Mouse (Mus musculus) testis, postnatal 10 days (tissue): ENCODE results near the gene Rps26.

Experiments
- DNase-seq: peaks from one replicate; pipeline ENCODE4 v3.0.0; 2021; ENCODE audit warnings: low spot score

Gene Rps26

GRCm38 (mm10) chr10:128602470-128603128 lies 23.9 kb downstream of the Rps26 start:
- no peak for DNase-seq

DNA sequence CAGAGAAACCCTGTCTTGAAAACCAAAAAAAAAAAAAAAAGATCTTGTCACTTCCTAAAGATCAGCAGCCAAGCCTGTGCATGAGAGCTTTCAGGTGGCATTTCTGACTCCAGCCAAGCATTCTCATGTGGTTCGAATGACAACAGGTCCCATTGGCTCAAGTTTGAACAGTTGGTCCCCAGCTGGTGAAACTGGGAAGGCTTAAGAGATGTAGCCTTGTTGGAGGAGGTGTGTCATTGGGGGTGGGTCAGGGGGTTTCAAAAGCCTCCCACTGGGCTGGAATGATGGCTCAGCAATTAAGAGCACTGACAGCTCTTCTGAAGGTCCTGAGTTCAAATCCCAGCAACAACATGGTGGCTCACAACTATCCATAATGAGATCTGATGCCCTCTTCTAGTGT lies 25.0 kb downstream of the Rps26 start:
- no peak for DNase-seq

DNA sequence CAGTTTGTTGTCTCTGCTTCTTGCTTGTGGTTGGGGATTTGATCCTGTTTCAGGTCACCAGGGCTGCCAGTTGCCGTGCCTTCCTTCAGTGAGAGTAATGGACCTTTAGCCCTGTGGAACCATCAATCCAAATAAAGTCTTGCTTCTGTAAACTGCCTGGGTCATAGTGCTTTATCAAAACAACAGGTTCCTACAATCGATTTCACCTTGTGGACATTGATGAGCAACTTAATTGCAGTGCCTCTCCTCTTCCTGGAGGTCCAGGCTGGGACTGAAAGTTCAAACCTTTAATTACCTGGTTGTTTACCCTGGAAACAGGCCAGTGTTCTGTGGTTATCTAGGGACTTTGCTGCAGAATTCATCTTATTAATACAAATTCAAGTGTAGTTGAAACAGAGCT lies 28.1 kb downstream of the Rps26 start:
- no peak for DNase-seq

GRCm38 (mm10) chr10:128592797-128593196 lies 33.8 kb downstream of the Rps26 start:
- DNase-seq, result no peak

GRCm38 (mm10) chr10:128591436-128591835 lies 35.1 kb downstream of the Rps26 start:
- DNase-seq, result no peak

DNA sequence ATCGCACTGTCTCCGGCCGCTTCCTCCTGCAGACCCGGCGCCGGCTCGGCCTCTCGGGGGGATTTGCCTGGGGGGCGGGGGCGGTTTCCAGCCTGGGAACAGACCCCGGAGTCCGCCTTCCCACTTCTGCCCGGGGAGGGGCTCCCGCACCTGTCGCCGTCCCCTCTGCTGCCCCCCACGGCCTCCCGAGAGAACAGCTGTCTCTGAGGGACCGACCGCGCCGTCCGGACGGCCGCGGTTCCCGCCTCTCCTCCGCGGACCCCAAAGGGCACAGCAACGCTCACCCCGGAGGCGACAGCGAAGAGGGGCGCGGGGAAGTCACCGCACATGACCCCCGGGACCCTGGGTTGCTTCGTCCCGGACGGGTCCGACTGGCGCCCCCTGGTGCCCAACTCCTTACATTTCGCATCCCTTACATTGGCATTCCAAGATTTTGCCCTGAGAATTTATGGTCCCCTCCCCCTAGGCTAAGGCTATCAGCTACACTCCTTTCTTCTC lies 36.3 kb downstream of the Rps26 start:
- peak; percentile 84 for DNase-seq

GRCm38 (mm10) chr10:128589464-128590192 lies 36.9 kb downstream of the Rps26 start, which contains the start of gene Erbb3:
Gene Erbb3 (minus strand): TSS chr10:128589652.
- DNase-seq, result peak; percentile 71

DNA sequence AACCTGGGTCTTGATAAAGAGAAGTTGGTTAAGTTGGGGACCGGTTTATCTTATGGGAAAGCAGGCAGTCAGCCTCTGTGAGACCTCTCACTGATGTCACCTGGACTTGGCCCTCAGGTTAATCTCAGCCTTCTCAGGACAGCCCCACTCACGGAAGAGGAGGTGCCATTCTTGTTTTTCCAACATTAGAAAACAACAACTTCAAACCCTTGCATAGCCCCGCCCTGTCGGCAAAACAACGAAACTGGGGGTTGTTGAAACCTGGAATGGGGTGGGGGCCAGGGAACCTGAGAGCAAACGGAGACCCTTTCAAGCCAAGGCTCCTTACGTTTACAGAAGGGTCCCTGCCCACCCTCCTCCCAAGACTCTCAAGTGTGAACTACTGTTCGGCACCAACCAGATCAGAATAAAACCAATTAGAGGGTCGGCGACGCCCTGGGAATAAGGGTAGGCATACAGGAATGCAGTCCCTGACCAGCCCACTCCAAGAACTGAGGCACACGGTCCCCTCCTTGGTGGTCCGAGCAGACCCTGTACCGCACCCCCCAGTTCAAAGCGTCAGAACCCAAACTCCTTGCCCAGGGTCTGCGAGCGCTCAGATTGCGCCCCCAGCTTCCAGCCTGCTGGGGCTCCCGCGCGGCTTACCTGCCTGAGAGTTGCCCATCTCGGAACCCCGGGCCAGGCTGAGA lies 37.6 kb downstream of the Rps26 start:
- no peak for DNase-seq

- DNase-seq, result no peak
Measured at GRCm38 (mm10) chr10:128588136-128588535, 38.4 kb downstream of the Rps26 start.

GRCm38 (mm10) chr10:128587697-128588096 lies 38.9 kb downstream of the Rps26 start:
- DNase-seq, result no peak

DNA sequence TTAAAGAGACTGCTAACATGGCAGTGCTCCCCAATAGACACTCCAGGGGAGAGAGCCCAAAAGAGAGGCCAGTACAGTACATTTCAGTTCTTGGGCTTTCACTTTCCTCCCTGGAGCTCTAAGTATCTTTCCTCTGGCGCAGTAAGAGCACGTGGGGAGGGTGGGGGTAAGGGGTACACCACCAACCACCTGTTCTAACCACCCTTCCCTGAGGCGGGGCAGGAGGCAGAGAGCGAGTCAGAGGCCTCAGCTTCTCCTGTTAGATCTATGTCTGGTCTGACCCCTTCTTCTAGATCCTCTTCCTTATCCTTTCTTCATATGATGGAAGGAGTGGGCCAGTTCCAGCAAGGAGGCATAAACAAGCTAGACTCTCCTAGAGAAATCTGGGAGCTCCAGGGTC lies 39.4 kb downstream of the Rps26 start:
- no peak for DNase-seq

DNA sequence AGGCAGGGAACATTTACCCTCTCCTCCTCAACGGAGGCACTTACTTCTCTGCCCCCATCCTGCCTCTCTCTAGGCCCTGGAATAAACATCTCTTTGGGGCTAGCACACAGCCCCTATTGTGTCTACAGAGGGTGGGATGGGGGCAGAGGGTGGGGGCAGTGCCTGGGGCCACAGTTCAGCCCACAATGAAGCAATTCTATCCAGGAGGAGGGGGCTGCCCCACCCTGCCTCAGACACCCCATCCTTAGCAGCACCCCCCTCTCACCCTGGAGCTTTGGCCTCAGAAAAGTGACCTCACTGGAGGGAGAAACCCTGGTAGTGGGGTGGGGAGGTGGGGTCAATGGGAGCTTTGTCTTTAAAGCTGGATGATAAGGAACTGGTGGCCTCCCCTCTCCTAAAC lies 40.0 kb downstream of the Rps26 start:
- no peak for DNase-seq

DNA sequence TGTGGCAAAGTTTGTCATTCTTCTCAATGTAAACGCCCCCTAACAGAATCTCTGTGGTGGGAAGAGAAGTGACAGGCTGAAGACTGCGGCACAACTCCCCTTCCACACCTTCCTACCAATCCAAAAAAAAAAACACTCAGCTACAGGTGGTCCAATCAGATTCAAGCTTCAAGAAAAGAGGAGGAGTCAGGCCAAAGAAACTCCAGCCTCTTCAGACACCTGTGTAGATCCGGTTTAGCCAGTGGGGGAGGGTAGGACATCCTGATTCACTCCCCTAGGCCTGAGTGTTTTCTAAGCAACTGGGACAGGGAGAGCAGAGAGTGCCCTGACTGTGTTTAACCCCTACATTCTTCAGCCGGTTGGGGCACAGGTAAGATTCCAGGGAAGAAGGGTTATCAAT lies 42.2 kb downstream of the Rps26 start:
- DNase-seq, result no peak

GRCm38 (mm10) chr10:128583644-128584043 lies 42.9 kb downstream of the Rps26 start:
- DNase-seq, result peak; percentile 62

DNA sequence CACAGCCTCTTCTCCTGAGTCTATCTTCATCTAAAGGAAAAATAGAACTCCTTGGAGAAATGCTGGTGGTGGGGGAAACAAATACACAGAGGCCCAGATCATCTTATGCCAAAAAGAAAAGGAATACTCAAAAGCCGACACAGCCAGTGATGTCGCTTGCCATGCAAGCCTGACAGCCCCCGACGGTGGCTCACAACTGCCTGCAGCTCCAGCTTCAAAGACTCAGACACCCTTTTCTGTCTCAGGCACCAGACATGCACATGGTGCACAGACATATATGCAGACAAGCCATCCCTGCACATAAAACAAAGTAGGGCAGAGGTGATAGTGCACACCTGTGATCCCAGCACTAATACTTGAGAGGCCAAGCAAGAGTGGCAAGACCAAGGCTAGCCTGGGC lies 46.8 kb downstream of the Rps26 start:
- DNase-seq, result no peak

DNA sequence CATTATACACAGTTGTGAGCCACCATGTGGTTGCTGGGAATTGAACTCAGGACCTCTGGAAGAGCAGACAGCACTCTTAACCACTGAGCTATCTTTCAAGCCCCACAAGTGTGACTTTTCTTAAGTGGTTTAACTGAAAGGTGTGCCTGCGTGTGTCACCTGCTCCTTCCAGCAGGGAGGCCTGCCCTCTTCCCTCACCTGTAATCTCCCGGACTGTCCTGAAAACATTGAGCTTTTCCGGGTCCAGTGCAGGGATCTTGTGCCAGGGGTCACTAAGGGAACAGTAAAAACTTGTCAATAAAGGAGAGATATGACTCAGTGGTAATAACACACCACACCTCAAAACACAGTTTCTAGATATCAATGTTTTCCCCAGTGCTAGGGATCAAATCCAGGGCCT lies 47.2 kb downstream of the Rps26 start:
- DNase-seq, result no peak

- DNase-seq, result no peak
Measured at GRCm38 (mm10) chr10:128578330-128578729, 48.2 kb downstream of the Rps26 start.

GRCm38 (mm10) chr10:128575063-128575462 lies 51.5 kb downstream of the Rps26 start:
- DNase-seq, result no peak
